Mouse (Mus musculus) lung, postnatal 0 days (tissue): ENCODE measurements at regions not wholly inside any gene's neighbourhood (a gene's known extent, or its start where the extent isn't known, plus 50 kb on each side); places are given as distances from the start of the nearest gene placed in this dataset.
"Not testable (repeated sequence)": the region's sequence is repeated elsewhere in the genome, so short reads cannot be mapped to it uniquely, and the experiment has no call there.

Experiments
- ATAC-seq: fragments of 200-750 bp; cut with Nextera tagmentation; 2 replicates; pipeline ENCODE4 v1.8.0; 2017; ENCODE audit warnings: moderate library complexity
- DNase-seq: peaks from one replicate; pipeline ENCODE4 v3.0.0-alpha.2; 2016; ENCODE audit warnings: low spot score
- H3K27ac ChIP-seq: fragments of 300-500 bp; sonication (generic); 2 replicates; pipeline ENCODE4 v1.5.1; 2014; ENCODE audit warnings: antibody characterized with exemption, mild to moderate bottlenecking, low read length, mixed read lengths
- H3K27me3 ChIP-seq: fragments of 300-500 bp; sonication (generic); replicated peaks from 2 replicates; pipeline ENCODE4 v1.6.1; 2014; ENCODE audit warnings: low read length, mixed read lengths; ENCODE audit not compliant: insufficient read depth
- H3K36me3 ChIP-seq: fragments of 300-500 bp; sonication (generic); 2 replicates; pipeline ENCODE4 v1.6.1; 2014; ENCODE audit warnings: low read length, mixed read lengths; ENCODE audit not compliant: insufficient read depth
- H3K4me1 ChIP-seq: fragments of 300-500 bp; sonication (generic); 2 replicates; pipeline ENCODE4 v1.6.1; 2014; ENCODE audit warnings: antibody characterized with exemption, low read depth, low read length, mixed read lengths; ENCODE audit not compliant: insufficient read depth
- H3K4me2 ChIP-seq: fragments of 300-500 bp; sonication (generic); replicated peaks from 2 replicates; pipeline ENCODE4 v1.6.1; 2014; ENCODE audit warnings: low read depth, mild to moderate bottlenecking, low read length, moderate library complexity, mixed read lengths
- H3K4me3 ChIP-seq: fragments of 300-500 bp; sonication (generic); 2 replicates; pipeline ENCODE4 v1.5.1; 2014; ENCODE audit warnings: low read depth, low read length
- H3K9ac ChIP-seq: fragments of 300-500 bp; sonication (generic); replicated peaks from 2 replicates; pipeline ENCODE4 v1.6.1; 2014; ENCODE audit warnings: low read depth, mild to moderate bottlenecking
- H3K9me3 ChIP-seq: fragments of 300-500 bp; sonication (generic); 2 replicates; pipeline ENCODE4 v1.6.1; 2016; ENCODE audit warnings: low read length, mixed read lengths
- CTCF ChIP-seq: IDR thresholded peaks from 2 replicates; pipeline ENCODE4 v1.5.1; 2016; ENCODE audit warnings: antibody characterized with exemption, mild to moderate bottlenecking
- EP300 ChIP-seq: IDR thresholded peaks from 2 replicates; pipeline ENCODE4 v1.6.1; 2016; ENCODE audit warnings: antibody characterized with exemption, mild to moderate bottlenecking, control low read depth
- WGBS: fragments of 180-500 bp; shearing (Covaris S2); extraction: QIAGEN DNeasy Blood & Tissue Kit; methylation state at CpG from one replicate; pipeline ENCODE4 v1.1.7; 2014; 5-methylcytosine and 5-hydroxymethylcytosine counted together

- ATAC-seq, result no peak
- DNase-seq, result no peak
- no peaks in the 10 kb centered on the region for H3K36me3 ChIP-seq
- no peaks in the 10 kb centered on the region for H3K27me3 ChIP-seq
- no peak overlapping the region for H3K9ac ChIP-seq
- H3K9me3 ChIP-seq, result no peaks in the 10 kb centered on the region
- no peak overlapping the region for H3K27ac ChIP-seq
- H3K4me2 ChIP-seq, result no peak overlapping the region
- H3K4me1 ChIP-seq, result no peaks in the 10 kb centered on the region
- H3K4me3 ChIP-seq, result no peak overlapping the region
- 30% methylated on average over 1 of the region's 1 CpGs for WGBS
- TF ChIP-seq CTCF, result no peak
- no peak for TF ChIP-seq EP300
Measured at GRCm38 (mm10) chr6:62889194-62889593, 366.5 kb upstream of the Grid2 start.

GRCm38 (mm10) chr6:62912758-62913157 lies 342.9 kb upstream of the Grid2 start:
- 76% methylated on average over 2 of the region's 2 CpGs for WGBS
- H3K36me3 ChIP-seq, result no peaks in the 10 kb centered on the region
- peak; percentile 71 for DNase-seq
- no peak overlapping the region for H3K4me2 ChIP-seq
- H3K4me1 ChIP-seq, result no peaks in the 10 kb centered on the region
- H3K9me3 ChIP-seq, result no peaks in the 10 kb centered on the region
- no peak overlapping the region for H3K27ac ChIP-seq
- peak; percentile 28; the same call in 1 of the 2 replicates for ATAC-seq
- H3K4me3 ChIP-seq, result no peak overlapping the region
- H3K9ac ChIP-seq, result no peak overlapping the region
- H3K27me3 ChIP-seq, result no peaks in the 10 kb centered on the region
- TF ChIP-seq CTCF, result no peak
- peak; percentile 57 for TF ChIP-seq EP300

- H3K9me3 ChIP-seq, H3K27me3 ChIP-seq, H3K9ac ChIP-seq, DNase-seq, ATAC-seq, H3K4me3 ChIP-seq, H3K4me2 ChIP-seq, H3K4me1 ChIP-seq, H3K36me3 ChIP-seq, H3K27ac ChIP-seq: not testable (repeated sequence)
- 57% methylated on average over 1 of the region's 5 CpGs for WGBS
Measured at GRCm38 (mm10) chr6:62917059-62917458, 338.6 kb upstream of the Grid2 start.

- ATAC-seq, result no peak
Measured at GRCm38 (mm10) chr6:62917956-62918355, 337.7 kb upstream of the Grid2 start.

GRCm38 (mm10) chr6:62919092-62919491 lies 336.6 kb upstream of the Grid2 start:
- H3K4me3 ChIP-seq, result no peak overlapping the region
- no peak overlapping the region for H3K4me2 ChIP-seq
- H3K27ac ChIP-seq, result no peak overlapping the region
- DNase-seq (no peak), ATAC-seq (no peak)
- TF ChIP-seq EP300 (no peak), CTCF (no peak)
- no peak overlapping the region for H3K9ac ChIP-seq
- H3K27me3 ChIP-seq, result no peaks in the 10 kb centered on the region
- H3K36me3 ChIP-seq, result no peaks in the 10 kb centered on the region
- no peaks in the 10 kb centered on the region for H3K9me3 ChIP-seq
- H3K4me1 ChIP-seq, result no peaks in the 10 kb centered on the region

More at GRCm38 (mm10) chr6:62917956-62918355, 337.7 kb upstream of the Grid2 start:
- Histone ChIP-seq H3K4me2 (no peak overlapping the region), H3K4me3 (no peak overlapping the region), H3K27me3 (no peaks in the 10 kb centered on the region), H3K27ac (no peak overlapping the region), H3K9me3 (no peaks in the 10 kb centered on the region), H3K9ac (no peak overlapping the region), H3K4me1 (no peaks in the 10 kb centered on the region), H3K36me3 (no peaks in the 10 kb centered on the region)
- DNase-seq, result no peak
- no peak for TF ChIP-seq EP300
- TF ChIP-seq CTCF, result no peak
- WGBS, result 77% methylated on average over 6 of the region's 6 CpGs
